Mouse (Mus musculus) heart, postnatal 14 days (tissue): ENCODE results near the gene Snrnp70. TPM values are rescaled to one million over a fixed set of nuclear protein-coding genes. Genes with fewer than 3 reads are reported as not detected.
"Not testable (repeated sequence)": the region's sequence is repeated elsewhere in the genome, so short reads cannot be mapped to it uniquely, and the experiment has no call there.

Experiments
- DNase-seq, 2 experiments: peaks; one replicate each; pipeline ENCODE4 v3.0.0; 2021 to 2022
- intact Hi-C: fragments of 180-260 bp; cut with DNase I; formaldehyde crosslinking; loops from one replicate; pipeline ENCODE4 v1.15.1; 2025
- total RNA-seq, 2 experiments: library from RNA; stranded (reverse); gene quantifications; 2 replicates each; pipeline ENCODE4 v1.2.3; 2021

Gene Snrnp70
- total RNA-seq, 2 experiments from 2014 or later, result 126 to 138 TPM

DNA sequence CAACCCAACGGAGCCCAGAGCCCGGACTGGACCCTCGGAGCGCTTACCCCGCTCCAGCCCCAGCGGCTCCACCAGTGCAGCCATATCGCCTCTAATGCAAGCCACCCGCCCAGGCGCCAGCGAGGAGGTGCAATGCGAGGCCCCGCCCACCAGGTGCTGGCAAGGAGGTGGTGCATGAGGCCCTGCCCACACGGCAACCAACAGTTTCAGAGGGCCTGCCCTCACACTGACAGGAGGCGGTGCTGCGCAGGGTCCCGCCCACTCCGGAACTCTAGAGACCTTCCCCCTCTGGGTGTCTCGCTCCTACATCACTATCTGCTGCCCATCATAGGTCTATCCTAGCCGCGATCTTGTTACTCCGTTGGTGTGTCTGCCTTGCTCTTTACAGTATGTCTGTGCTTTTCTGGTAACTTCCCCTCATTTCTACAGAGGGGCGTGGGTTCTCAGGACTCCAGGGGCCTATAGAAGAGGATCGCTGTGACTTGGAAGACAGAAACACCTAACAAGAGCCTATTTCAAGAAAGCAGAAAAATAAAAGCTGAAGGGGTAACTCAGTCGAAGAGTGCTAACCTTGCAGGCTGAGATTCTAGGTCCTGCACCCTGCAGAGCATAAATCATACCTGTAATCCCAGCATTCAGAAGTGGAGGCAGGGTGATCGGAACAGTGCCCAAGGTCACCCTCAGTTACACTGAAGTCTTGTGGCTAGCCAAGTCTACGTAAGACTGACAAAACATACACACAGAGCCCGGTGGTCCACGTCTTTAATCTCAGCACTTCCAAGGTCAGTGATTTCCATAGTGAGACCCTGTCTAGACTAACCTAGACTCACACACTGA lies 24.8 kb downstream of the Snrnp70 start, which contains the start of gene Lin7b:
TSS of gene Lin7b (minus strand) at position 109 of the 837 bp plus-strand sequence.
- intact Hi-C loops, result no loop called here
- DNase-seq, result peak; percentile 79 to 86

DNA sequence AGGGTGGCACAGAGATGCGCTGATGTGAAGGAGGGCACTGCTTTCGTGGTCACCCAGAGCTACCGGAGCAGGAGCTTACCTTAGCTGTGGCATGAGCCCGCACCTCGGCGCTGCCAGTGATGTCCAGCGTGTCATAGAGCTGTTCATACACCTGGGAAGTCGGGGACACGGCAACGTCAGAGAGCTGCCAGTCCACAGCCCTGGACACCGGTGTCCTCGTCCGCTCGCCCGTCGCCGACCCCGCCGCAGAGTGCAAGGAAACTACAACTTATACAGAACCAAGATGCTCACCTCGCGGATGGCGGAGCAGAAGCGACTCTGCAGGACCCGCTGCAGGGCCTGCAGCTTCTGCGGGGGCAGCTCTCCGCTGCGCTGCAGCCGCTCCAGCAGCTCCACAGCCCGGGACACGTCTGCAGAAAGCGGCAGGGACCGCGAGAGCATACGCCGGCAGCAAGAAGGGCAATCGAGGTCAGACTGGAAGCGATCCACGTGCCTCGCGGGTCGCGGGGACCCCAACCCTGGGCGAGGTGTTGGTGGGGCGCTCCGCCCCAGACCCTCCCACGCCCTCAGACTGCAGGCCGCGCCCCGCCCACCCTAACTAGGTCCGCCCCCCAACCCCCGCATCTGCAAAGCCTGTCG lies 25.6 kb downstream of the Snrnp70 start:
- peak; percentile 17 to 43 for DNase-seq
- intact Hi-C loops, result no loop called here

DNA sequence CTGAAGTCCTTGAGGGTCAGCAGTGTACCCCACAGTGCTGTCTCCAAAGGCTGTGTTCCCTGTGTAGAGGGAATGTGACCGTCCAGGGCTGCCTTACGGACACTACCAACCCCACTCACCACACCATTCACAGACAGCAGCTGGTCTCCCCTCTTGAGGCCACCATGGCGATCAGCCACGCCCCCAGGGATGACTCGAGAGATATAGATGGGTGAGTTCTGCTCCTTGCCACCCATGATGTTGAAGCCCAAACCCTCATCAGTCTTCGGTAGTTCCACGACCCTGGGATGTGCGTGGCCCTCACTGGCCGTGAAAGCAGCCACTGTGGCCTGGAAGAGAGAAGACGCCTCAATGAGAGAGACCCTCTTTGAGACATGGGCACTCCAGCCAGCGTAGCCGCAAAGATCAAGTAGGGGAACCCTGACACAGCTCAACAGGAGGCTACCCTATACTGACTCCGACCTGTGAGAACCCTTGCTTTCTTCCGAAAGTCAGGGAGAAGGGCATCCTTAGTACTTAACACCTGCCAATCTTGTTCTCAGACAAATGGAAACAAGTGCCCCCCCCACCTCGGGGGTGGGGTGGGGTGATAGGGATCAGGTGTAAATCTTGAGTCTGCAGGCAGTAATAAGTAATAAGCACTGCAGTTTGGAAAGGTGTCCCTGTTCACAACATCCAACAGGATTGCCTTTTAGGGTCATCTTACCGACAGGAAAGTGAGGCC lies 26.4 kb downstream of the Snrnp70 start:
- no peak for DNase-seq
- intact Hi-C loops, result no loop called here

DNA sequence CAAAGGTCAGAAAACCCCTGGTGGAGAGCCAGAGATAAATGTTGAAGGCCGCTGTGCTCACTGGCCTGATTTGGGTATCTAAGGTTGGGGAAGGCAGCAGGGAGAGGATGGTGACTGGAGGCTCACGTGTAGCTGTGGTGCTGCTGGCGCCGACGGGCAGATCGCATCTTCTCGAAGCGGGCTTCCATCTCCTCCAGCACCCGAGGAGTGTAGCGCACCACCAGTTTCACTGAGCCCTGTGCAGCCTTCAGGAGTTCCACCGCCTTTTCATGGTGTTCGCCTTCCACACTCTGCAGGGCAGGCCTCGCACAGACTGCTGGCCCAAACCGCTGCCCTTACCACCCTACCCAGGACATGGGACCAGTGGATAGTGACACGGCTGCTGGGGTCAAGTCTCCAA lies 27.4 kb downstream of the Snrnp70 start:
- DNase-seq, result no peak
- intact Hi-C loops, result no loop called here

DNA sequence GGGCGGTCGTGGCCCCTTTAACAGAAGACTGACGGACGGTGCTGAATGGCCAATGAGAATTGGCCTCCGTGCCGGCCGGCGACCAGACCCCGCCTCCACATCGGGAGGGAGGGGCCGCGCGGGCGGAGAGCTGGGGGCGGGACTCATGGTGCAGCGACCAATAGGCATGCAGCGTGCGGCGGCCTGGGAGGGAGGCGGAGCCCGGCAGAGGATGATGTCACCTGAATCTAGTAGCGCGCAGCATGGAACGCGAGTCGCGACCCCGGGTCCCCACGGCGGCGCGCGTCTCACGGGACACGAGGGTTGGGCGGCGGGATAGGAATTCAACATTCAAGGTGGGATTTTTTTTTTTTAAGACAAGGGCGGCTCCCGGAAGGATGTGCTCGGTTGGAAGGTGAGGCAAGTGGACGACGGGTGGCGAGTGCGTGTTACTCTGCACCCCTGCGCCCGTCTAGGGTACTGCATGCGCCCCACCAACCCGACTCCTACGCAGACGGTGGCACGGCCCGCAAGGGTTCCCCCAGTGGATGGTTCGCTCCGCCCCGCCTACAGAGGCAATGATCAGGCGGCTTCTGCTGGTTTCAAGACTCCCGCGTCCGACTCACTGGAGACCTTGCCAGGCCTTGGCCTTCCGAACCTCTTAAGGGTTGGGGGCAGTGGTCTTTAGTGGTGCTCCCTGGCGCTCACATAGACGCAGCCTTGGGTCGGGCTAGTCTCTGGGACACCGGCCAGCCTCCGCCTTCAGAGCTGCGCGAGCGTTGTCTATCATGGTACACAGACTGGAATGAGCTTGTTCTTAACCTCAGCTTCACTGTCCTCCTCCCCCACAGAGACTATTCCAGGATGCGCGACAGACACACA lies 28.3 kb downstream of the Snrnp70 start:
- intact Hi-C loops, result no loop called here
- peak; percentile 98 to 99 for DNase-seq

DNA sequence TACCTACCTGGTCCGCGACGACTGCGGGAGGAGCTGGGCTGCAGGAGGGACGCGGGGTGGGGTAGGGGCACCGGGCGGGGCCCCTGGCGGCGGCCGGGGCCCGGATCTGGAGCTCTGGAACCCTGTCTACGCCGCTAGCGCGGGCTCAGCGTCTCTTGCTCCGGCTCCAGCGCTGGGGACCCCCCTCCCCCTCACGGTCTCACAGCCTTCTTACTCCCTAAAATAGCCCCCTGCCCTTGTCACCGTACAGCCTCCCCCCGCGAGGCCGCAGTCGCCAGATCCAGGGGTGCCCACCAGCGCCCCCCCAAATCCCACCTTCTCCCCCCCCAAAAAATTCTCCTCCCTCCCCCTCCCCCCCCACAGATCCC lies 28.9 kb downstream of the Snrnp70 start, which contains the start of gene Ppfia3:
TSS of gene Ppfia3 (minus strand) at position 368 of the 368 bp plus-strand sequence.
- DNase-seq, result no peak
- intact Hi-C loops, result no loop called here

DNA sequence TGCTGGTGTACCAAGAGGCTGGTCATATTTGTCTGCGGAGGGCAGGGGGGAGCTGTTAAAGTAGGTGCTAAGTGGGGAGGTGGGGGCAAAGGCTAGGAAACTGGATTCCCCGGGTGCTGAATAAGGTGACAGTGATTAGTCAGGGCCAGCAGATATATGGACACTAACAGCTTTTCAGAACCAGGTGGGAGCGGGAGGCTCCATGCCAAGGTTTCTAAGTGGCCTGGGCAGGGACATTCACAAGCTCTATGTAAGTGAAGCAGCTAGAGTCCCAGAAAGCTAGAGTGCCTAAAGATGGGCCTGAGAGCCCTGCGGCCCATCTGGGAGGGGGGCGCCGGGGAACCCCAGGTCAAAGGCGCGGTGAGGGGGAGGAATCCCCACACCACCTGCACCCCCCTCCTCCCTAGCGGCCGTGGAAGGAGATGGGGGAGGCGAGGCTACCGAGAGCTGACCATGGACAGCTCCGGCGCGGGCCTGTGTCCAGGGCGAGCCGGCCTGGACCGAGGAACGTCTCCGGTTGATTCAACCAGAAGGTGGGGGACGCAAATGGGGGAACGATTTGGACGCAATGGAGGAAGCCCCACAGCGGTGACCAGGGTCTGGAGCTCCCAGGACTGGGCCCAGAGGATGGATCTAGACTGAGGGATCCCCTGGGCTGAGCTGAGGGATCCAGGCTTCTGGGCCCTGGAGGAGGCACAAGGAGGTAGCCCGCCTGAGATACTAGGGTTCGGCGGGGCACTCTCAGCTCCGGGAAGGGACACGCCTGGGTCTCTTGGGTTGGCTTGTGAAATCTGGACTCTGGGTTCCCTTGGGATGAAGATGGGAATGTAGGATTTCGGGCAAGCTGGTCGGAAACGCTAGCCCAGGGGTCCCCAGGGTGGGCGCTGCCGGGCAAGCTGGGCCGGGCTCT lies 29.5 kb downstream of the Snrnp70 start:
- intact Hi-C loops, result no loop called here
- DNase-seq, result peak; percentile 71 to 78

DNA sequence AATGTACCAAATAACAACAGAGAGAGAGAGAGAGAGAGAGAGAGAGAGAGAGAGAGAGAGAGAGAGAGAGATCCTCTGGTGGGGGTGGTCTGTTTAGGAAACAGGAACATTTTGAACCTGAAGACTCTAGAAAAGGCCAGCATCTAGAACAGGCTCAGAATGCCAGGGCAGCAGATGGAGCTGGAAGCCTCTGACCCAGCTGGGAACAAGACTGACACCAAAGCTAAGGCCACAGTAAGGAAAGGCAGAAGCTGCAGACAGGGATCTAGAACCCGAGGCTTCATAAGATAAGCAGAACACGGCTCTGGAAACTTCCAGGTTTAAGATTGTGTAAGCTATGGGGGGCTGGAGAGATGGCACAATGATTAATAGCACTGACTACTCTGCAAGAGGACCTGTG lies 31.6 kb downstream of the Snrnp70 start:
- no peak for DNase-seq
- intact Hi-C loops, result no loop called here

DNA sequence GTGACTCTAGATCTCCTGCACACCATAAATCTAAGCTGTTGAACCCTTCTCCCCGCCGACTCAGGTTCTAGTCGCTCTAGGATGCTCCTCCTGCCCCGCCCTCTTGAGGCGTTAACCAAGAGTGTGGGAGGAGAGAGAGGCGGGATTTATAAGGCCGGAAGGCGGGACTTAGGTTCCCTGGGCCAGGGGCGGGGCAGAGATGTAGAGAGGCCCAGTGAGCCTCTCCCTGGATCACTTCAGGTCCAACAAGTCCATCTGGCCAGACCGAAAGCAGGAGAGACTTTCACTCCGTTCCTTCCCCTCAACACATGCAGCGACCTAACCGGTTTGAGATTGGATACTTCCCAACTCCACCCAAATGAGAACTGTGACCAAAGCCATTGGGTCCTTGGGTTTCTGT lies 32.7 kb downstream of the Snrnp70 start:
- intact Hi-C loops, result no loop called here
- DNase-seq, result peak in 1 of 2 experiments; percentile 29

DNA sequence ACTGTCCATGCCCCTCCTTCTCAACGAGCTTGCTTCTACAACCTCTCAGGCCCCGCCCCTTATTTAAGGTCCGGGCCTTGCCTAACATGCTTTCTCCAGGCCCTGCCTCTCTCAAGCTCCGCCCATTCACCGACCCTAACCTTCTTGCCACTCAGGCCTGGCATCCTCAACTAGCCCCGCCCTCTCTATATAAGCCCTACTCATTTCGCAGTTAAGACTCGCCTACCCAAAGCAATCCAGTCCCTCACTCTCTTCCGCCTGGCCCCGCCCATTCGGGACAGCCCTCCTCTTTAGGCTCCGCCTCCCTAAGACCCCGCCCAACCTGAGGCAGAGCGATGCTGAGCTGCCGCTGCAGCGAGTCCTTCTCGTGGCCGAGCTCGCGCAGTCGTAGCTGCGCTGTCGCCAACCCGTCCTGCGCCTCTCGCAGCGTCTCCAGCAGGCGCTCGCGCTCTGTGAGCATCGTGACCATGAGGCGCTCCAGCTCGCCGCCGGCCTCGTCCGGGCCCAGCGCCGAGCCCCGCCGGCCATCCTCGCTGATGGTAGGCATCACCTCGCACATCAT lies 34.2 kb downstream of the Snrnp70 start:
- peak; percentile 48 to 65 for DNase-seq
- intact Hi-C loops, result no loop called here

DNA sequence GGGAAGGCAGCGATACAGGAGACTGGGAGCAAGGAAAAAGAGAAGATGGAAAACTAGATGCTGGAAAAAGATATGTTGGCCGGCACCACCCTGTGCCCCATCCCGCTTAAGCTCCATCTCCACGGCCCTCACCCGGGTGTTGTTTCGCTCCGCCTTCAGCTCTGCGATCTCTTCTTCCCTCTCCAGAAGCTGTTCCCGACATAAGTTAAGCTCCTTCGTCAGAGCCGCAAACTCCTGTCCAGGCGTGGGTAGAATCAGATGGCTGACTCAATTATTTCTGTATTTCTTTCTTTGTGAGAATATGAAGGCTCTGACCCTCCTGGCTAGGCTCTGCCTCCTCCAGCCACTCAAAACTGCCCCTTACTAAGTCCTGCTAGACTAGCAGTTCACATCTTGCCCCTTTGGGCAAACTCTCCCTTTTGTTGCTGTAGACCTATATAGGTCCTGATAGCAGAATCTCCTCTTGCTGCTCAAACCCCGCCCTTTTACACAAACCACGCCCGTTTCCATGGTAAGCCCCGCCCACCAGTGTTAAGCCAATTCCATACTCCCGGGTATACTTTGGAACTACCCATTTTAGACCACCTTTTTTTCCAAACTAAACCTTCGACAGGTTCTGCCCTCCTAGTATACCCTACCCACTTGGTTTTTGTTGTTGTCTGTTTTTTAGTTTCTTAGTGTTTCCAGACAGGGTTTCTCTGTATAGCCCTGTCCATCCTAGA lies 35.0 kb downstream of the Snrnp70 start:
- intact Hi-C loops, result no loop called here
- no peak for DNase-seq

DNA sequence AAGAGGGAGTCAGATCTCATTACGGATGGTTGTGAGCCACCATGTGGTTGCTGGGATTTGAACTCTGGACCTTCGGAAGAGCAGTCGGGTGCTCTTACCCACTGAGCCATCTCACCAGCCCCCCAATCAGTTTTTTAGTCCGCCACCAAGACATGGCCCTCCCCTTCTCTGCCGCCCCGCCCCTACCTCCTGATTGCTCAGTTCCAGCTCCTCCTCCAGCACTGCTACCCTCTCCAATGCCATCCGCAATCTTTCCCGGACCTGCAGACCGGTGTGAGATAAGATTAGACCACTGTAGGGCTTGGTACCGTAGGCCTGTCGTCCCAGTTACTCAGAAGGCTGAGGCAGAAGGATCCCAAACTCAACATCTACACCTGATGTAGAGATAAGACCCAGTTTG lies 36.5 kb downstream of the Snrnp70 start:
- DNase-seq, intact Hi-C loops: not testable (repeated sequence)

DNA sequence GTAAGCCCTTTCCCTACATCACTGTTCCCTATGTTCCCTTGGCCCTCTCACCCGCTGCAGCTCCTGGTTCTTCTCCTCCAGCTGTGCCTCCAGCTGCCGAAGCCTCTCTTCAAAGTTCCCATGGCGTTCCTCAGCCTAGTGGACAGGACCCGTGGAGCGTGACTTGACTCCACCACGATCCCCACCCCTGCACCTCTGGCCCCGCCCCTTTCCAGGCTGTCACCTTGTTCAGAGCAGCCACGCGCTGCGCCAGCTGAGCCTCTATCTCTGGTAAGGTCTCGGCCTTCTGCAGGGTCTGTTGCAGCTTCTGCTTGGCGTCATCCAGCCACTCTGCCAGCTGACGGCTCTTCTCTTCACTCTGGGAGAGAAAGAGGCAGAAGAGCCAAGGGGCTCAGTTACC lies 39.5 kb downstream of the Snrnp70 start:
- no peak for DNase-seq
- intact Hi-C loops, result no loop called here

DNA sequence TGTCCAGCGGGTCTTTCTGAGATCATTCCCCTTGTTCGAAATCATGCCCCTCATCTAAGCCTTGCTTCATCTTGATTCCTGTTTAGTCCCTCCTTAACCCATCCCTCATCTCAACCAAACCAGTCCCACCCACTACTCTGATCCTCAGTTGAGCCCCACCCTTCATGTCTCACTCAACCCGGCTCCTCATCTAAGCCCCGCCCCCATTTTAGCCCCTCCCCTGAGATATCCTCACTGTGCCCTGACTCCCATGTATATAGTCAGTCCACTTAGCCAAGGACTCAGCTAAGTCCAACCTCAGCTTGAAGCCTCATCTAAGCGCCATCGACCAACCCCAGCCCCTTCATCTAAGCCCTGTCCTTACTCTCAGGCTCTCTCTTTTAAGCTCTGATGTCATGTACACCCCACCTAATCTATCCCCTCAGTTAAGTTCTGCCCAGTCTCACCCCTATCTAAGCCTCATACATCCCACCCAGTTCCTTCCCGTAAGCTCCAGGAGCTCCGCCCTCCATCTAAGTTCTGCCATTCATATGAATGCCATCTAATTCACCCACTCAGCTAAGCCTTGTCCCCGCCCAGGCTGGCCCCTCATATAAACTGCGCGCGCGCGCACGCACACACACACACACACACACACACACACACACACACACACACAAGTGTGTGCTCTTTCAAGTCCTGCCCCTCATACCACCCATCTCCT lies 40.1 kb downstream of the Snrnp70 start:
- intact Hi-C loops, result no loop called here
- DNase-seq, result no peak

DNA sequence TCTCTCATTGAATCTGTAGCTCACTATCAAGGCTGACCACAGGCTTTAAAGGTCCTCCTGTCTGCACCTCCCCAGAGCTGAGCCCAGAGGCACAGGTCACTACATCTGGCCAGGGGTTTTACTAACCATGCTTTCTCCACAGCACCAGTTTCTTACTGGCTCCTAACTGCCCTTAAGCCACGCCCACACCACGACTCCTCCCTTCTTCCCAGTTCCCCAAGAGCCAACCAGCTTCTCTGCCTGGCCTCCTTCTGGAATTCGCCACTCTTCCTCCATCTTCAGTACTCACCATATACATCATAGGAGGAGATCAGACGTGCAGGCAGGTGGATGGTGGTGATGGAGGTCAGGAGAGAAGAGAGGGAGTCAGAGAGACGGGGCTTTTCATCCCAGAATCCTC lies 42.5 kb downstream of the Snrnp70 start:
- DNase-seq, result no peak
- intact Hi-C loops, result no loop called here

DNA sequence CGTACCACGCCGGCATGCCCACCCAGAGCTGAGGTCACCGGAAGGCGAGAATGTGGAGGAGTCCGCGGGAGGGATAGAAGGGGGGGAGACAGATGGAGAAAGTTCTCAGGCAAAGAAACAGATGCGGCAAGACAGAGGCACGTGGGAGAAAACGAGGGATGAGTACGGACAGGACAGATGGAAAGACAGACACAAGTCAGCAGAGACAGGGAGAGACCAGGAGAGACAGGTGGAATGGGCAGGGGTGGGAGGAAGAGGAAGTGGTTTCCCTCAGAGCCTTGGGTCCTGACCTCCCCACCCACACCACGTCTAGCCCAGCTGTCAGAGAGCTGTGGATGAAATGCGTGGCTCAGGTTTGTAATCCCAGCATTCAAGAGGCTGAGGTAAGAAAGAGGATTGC lies 48.6 kb downstream of the Snrnp70 start:
- DNase-seq, result no peak
- intact Hi-C loops, result no loop called here

DNA sequence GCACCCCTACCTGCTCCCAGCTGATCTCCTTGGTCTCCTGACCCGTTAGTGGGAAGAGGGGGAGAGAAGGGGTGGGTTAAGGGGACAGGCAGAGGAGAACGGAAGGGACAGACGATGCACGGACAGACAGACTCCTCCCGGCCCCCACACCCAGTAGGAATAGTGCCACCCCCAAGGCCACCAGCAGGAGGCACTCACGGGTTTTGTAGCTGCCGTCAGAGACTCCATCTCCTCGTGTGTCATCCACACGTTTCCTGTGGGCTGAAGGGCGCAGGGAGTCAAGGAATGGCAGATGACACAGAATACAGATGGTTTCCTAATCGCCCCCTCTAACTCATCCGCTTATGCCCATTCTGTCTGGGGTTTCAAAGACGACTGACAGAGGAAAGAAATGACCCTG lies 52.0 kb downstream of the Snrnp70 start:
- no peak for DNase-seq
- intact Hi-C loops, result loop anchor here (5.0 kb wide), 1 partner anchor 36 kb away; no protein-coding TSS in a partner anchor

DNA sequence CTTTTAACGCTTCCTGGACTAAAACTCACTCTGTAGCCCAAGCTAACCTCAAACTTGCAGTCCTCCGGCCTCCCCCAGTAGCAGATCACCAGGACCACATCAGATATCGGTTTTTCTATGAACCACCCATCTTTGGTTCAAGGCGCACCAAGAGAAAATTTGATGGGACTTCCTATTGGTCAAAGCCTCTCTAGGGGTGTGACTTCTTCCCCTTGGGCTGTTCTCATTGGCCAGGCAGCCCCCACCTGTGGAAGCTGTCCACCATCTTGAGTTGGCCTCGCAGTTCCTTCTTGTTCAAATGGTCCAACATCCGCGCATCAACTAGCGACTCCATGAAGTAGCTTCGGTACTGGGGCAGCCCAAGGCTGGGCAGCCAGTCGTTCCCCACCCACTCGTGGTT lies 53.5 kb downstream of the Snrnp70 start:
- no peak for DNase-seq
- intact Hi-C loops, result loop anchor here (5.0 kb wide), 1 partner anchor 35 kb away; no protein-coding TSS in a partner anchor
